Mouse (Mus musculus) cerebellum, postnatal 10 days (tissue): ENCODE measurements around the gene Hamp.
A peak's percentile ranks its signal among the peaks of the same experiment; 100 is the strongest.

Experiments
- DNase-seq, 2 experiments: peaks; one replicate each; pipeline ENCODE4 v3.0.0; 2021; ENCODE audit warnings: mixed read lengths in 2 of 2

Hamp gene

GRCm38 (mm10) chr7:30943909-30944635 is at the start of gene Hamp:
Gene Hamp, minus strand, starts transcription at chr7:30944032.
- no peak for DNase-seq

GRCm38 (mm10) chr7:30992148-30992547 is 48.3 kb upstream of the Hamp start:
- DNase-seq, result no peak

GRCm38 (mm10) chr7:30988519-30989162 is 44.8 kb upstream of the Hamp start:
- DNase-seq, result no peak

GRCm38 (mm10) chr7:30985357-30985756 is 41.5 kb upstream of the Hamp start:
- DNase-seq, result no peak

GRCm38 (mm10) chr7:30981703-30982102 is 37.9 kb upstream of the Hamp start:
- DNase-seq, result no peak

GRCm38 (mm10) chr7:30973501-30974289 is 29.9 kb upstream of the Hamp start, which contains the start of gene Fam187b:
Gene Fam187b, plus strand, starts transcription at chr7:30973790.
- DNase-seq, result peak; percentile 93

- no peak for DNase-seq
These were observed 29.3 kb upstream of the Hamp start, which contains the start of gene Lsr for GRCm38 (mm10) chr7:30973251-30973500. Gene Lsr, minus strand, starts transcription at chr7:30973464.

GRCm38 (mm10) chr7:30972426-30973250 is 28.8 kb upstream of the Hamp start:
- DNase-seq, result no peak

GRCm38 (mm10) chr7:30971901-30972300 is 28.1 kb upstream of the Hamp start:
- DNase-seq, result no peak

- DNase-seq, result no peak
These were observed 25.3 kb upstream of the Hamp start for GRCm38 (mm10) chr7:30969174-30969573.

- DNase-seq, result no peak
These were observed 24.8 kb upstream of the Hamp start for GRCm38 (mm10) chr7:30968611-30969010.

GRCm38 (mm10) chr7:30966657-30967056 is 22.8 kb upstream of the Hamp start:
- no peak for DNase-seq

GRCm38 (mm10) chr7:30965677-30966076 is 21.8 kb upstream of the Hamp start:
- DNase-seq, result no peak

GRCm38 (mm10) chr7:30964366-30964765 is 20.5 kb upstream of the Hamp start:
- no peak for DNase-seq

- DNase-seq, result no peak
These were observed 19.0 kb upstream of the Hamp start for GRCm38 (mm10) chr7:30962862-30963261.

- no peak for DNase-seq
These were observed 16.0 kb upstream of the Hamp start for GRCm38 (mm10) chr7:30959786-30960349.

- no peak for DNase-seq
These were observed 15.1 kb upstream of the Hamp start for GRCm38 (mm10) chr7:30958866-30959487.

- DNase-seq, result peak; percentile 45 to 53
These were observed 14.5 kb upstream of the Hamp start for GRCm38 (mm10) chr7:30958109-30958865.

- DNase-seq, result peak; percentile 96
These were observed 13.5 kb upstream of the Hamp start for GRCm38 (mm10) chr7:30957367-30957783.

GRCm38 (mm10) chr7:30956756-30957366 is 13.0 kb upstream of the Hamp start, which contains the start of gene Usf2:
Gene Usf2, minus strand, starts transcription at chr7:30956803.
- DNase-seq, result peak; percentile 89 to 91

- DNase-seq, result peak; percentile 69 to 79
These were observed 12.5 kb upstream of the Hamp start for GRCm38 (mm10) chr7:30956357-30956751.
